Mouse (Mus musculus) activated CD4-positive, CD25-positive, alpha-beta regulatory T cell, adult 4 months (primary cell): ENCODE measurements around the gene Bfar. TPM values are rescaled to one million over a fixed set of nuclear protein-coding genes. Genes with fewer than 3 reads are reported as not detected.
"Not testable (repeated sequence)": the region's sequence is repeated elsewhere in the genome, so short reads cannot be mapped to it uniquely, and the experiment has no call there.

Experiments
- ATAC-seq: one replicate; pipeline ENCODE4 v1.8.0; 2017
- polyA plus RNA-seq, 2 experiments: library from polyadenylated mRNA; unstranded; fragments of 100-300 nt; shearing (Covaris generic); gene quantifications; one replicate each; pipeline ENCODE4 v1.2.1; 2017

The Bfar gene
- polyA plus RNA-seq, 2 experiments from 2014 or later = 45.0 to 56.9 TPM

- ATAC-seq = no peak
These were observed 51.3 kb downstream of the Bfar start for GRCm38 (mm10) chr16:13722937-13723336.

GRCm38 (mm10) chr16:13727811-13728335 lies 56.2 kb downstream of the Bfar start:
- no peak for ATAC-seq

GRCm38 (mm10) chr16:13729428-13729827 lies 57.8 kb downstream of the Bfar start:
- ATAC-seq = no peak

GRCm38 (mm10) chr16:13730285-13731255 lies 58.9 kb downstream of the Bfar start, which contains the start of gene Pla2g10:
TSS of gene Pla2g10 (minus strand) at chr16:13730983.
- no peak for ATAC-seq

- ATAC-seq = no peak
These were observed 61.1 kb downstream of the Bfar start for GRCm38 (mm10) chr16:13732786-13733185.

GRCm38 (mm10) chr16:13733518-13734137 lies 62.0 kb downstream of the Bfar start:
- ATAC-seq = no peak

GRCm38 (mm10) chr16:13735977-13736376 lies 64.3 kb downstream of the Bfar start:
- ATAC-seq = no peak

GRCm38 (mm10) chr16:13739044-13739443 lies 67.4 kb downstream of the Bfar start:
- ATAC-seq = not testable (repeated sequence)

- no peak for ATAC-seq
These were observed 69.2 kb downstream of the Bfar start for GRCm38 (mm10) chr16:13740844-13741243.

GRCm38 (mm10) chr16:13747708-13748107 lies 76.0 kb downstream of the Bfar start:
- no peak for ATAC-seq

- ATAC-seq = no peak
These were observed 76.5 kb downstream of the Bfar start for GRCm38 (mm10) chr16:13748124-13748523.

GRCm38 (mm10) chr16:13748813-13749212 lies 77.2 kb downstream of the Bfar start:
- ATAC-seq = not testable (repeated sequence)

- no peak for ATAC-seq
These were observed 77.6 kb downstream of the Bfar start for GRCm38 (mm10) chr16:13749306-13749705.

- ATAC-seq = no peak
These were observed 78.3 kb downstream of the Bfar start for GRCm38 (mm10) chr16:13749981-13750380.

GRCm38 (mm10) chr16:13750626-13751025 lies 79.0 kb downstream of the Bfar start:
- ATAC-seq = no peak

Other genes starting within 250 kb of the Bfar start
- gene Parn, start 3.7 kb upstream of the Bfar start, polyA plus RNA-seq = 10 to 100 TPM; 28.1 to 32.5 TPM
- gene 3110001I22Rik, start 71 bp downstream of the Bfar start, polyA plus RNA-seq = 1 to 10 TPM; 9.2 to 9.4 TPM
- gene Pla2g10, start 59.1 kb downstream of the Bfar start, polyA plus RNA-seq = not detected
- gene Rrn3, start 108.8 kb downstream of the Bfar start, polyA plus RNA-seq = 10 to 100 TPM; 44.8 to 49.4 TPM
- gene Ntan1, start 147.0 kb downstream of the Bfar start, polyA plus RNA-seq = 100 to 1,000 TPM; 156 to 160 TPM
- gene Pdxdc1, start 231.3 kb downstream of the Bfar start, polyA plus RNA-seq = 10 to 100 TPM; 18.9 to 20.4 TPM
- 1 to 10 TPM in 1 of 2 experiments, under 1 TPM in 1; 0.24 to 1.4 TPM for gene Mpv17l, start 231.3 kb downstream of the Bfar start, polyA plus RNA-seq